Mouse (Mus musculus): ENCODE measurements at regions not wholly inside any gene's neighbourhood (a gene's known extent, or its start where the extent isn't known, plus 50 kb on each side); places are given as distances from the start of the nearest gene placed in this dataset.

GRCm38 (mm10) chr3:47866061-47866460 lies 1418.0 kb upstream of the Pabpc4l start:
- DNase-seq (ENCODE audit: low read depth, low spot score) = no peak

- no peak for DNase-seq (ENCODE audit: low read depth, low spot score)
Observed at GRCm38 (mm10) chr3:47863591-47863990, 1415.6 kb upstream of the Pabpc4l start.

GRCm38 (mm10) chr3:47845613-47846012 lies 1397.6 kb upstream of the Pabpc4l start:
- no peak for DNase-seq (ENCODE audit: low read depth, low spot score)

GRCm38 (mm10) chr3:47836541-47837240 lies 1388.7 kb upstream of the Pabpc4l start:
- peak; percentile 72 for DNase-seq (ENCODE audit: low read depth, low spot score)

- DNase-seq (ENCODE audit: low read depth, low spot score) = no peak
Observed at GRCm38 (mm10) chr3:47818361-47818760, 1370.3 kb upstream of the Pabpc4l start.

- DNase-seq (ENCODE audit: low read depth, low spot score) = no peak
Observed at GRCm38 (mm10) chr3:47817564-47817963, 1369.5 kb upstream of the Pabpc4l start.

All from ES-CJ7 (cell line).